Mouse (Mus musculus) midbrain, embryonic 15.5 days (tissue): ENCODE results near the gene Itgb1. TPM values are rescaled to one million over a fixed set of nuclear protein-coding genes. Genes with fewer than 3 reads are reported as not detected.
A peak's percentile ranks its signal among the peaks of the same experiment; 100 is the strongest.

Experiments
- ATAC-seq: fragments of 200-750 bp; cut with Nextera tagmentation; replicated peaks from 2 replicates; pipeline ENCODE4 v1.8.0; 2017; ENCODE audit warnings: moderate TSS enrichment
- H3K27ac ChIP-seq: fragments of 300-500 bp; sonication (generic); 2 replicates; pipeline ENCODE4 v1.5.1; 2015; ENCODE audit warnings: mild to moderate bottlenecking, inconsistent platforms
- H3K27me3 ChIP-seq: fragments of 300-500 bp; sonication (generic); replicated peaks from 2 replicates; pipeline ENCODE4 v1.6.1; 2015; ENCODE audit warnings: inconsistent platforms
- H3K36me3 ChIP-seq: fragments of 300-500 bp; sonication (generic); replicated peaks from 2 replicates; pipeline ENCODE4 v1.6.1; 2015; ENCODE audit warnings: inconsistent platforms
- H3K4me1 ChIP-seq: fragments of 300-500 bp; sonication (generic); 2 replicates; pipeline ENCODE4 v1.6.1; 2015; ENCODE audit warnings: inconsistent platforms
- H3K4me2 ChIP-seq: fragments of 300-500 bp; sonication (generic); 2 replicates; pipeline ENCODE4 v1.6.1; 2015; ENCODE audit warnings: inconsistent platforms, mild to moderate bottlenecking, moderate library complexity
- H3K4me3 ChIP-seq: fragments of 300-500 bp; sonication (generic); 2 replicates; pipeline ENCODE4 v1.5.1; 2015; ENCODE audit warnings: mild to moderate bottlenecking, inconsistent platforms
- H3K9ac ChIP-seq: fragments of 300-500 bp; sonication (generic); 2 replicates; pipeline ENCODE4 v1.6.1; 2015; ENCODE audit warnings: mild to moderate bottlenecking, inconsistent platforms
- H3K9me3 ChIP-seq: fragments of 300-500 bp; sonication (generic); 2 replicates; pipeline ENCODE4 v1.6.1; 2016; ENCODE audit warnings: inconsistent platforms
- WGBS: fragments of 180-500 bp; shearing (Covaris S2); methylation state at CpG from one replicate; pipeline ENCODE4 v1.1.7; 2015; ENCODE audit warnings: mixed read lengths; 5-methylcytosine and 5-hydroxymethylcytosine counted together
- polyA plus RNA-seq: library from polyadenylated mRNA; unstranded; fragments of >200 nt; fragmentation: Nextera tagmentation; extraction: Ambion mirVana; gene quantifications from 2 replicates; pipeline ENCODE4 v1.2.1, GENCODE M21; 2015

The Itgb1 gene
- polyA plus RNA-seq, 1 experiment from 2014 or later, result 75.4 TPM

- 84% methylated on average over 2 of the region's 2 CpGs for WGBS
- no peak overlapping the region for H3K27ac ChIP-seq
These were observed 22.3 kb upstream of the Itgb1 start for GRCm38 (mm10) chr8:128663106-128663505.

DNA sequence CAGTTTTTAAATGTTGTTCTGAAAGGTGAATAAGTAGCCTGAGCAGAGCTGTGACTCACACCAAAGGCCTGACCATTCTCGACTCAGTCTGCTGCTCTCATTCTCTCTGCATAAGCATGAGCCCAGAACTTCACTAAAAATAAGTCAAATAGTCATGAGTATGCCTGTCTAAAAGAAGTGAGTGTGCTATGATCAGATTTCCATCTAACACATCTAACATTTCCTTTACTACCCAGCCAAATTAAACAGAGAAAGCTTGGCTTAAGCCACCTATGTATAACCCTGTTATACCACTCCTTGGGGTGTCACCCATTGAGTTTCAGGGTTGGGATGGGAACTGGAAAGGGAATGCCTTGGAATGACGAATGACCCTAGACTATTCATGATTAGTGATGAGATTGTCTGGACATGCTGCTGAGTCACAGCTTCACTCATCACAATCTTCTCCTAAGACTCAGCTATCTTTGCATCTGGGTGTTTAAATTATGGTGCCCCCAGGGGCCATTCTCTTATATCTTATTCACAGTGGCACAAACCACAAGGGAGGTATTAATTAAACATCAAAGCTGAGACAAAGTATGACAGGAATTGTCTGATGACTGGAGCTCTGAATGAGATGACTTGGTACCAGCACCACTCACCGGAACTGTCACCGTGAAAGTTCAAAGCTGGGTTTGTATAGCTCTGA, 18.7 kb upstream of the Itgb1 start:
- H3K27ac ChIP-seq, result no peak overlapping the region
- no peak overlapping the region for H3K4me3 ChIP-seq
- H3K9ac ChIP-seq, result no peak overlapping the region
- H3K4me2 ChIP-seq, result no peak overlapping the region
- no peaks in the 10 kb centered on the region for H3K27me3 ChIP-seq
- no peaks in the 10 kb centered on the region for H3K36me3 ChIP-seq
- no peaks in the 10 kb centered on the region for H3K9me3 ChIP-seq
- no peak for ATAC-seq
- WGBS, result 80% methylated on average over 4 of the region's 4 CpGs
- H3K4me1 ChIP-seq, result no peaks in the 10 kb centered on the region

More at GRCm38 (mm10) chr8:128663106-128663505, 22.3 kb upstream of the Itgb1 start:
- H3K4me1 ChIP-seq, result no peaks in the 10 kb centered on the region
- no peaks in the 10 kb centered on the region for H3K27me3 ChIP-seq
- no peak overlapping the region for H3K9ac ChIP-seq
- no peak overlapping the region for H3K4me2 ChIP-seq
- no peaks in the 10 kb centered on the region for H3K36me3 ChIP-seq
- H3K9me3 ChIP-seq, result no peaks in the 10 kb centered on the region
- ATAC-seq, result no peak
- no peak overlapping the region for H3K4me3 ChIP-seq

- Histone ChIP-seq H3K27ac (no peak overlapping the region), H3K4me1 (no peaks in the 10 kb centered on the region), H3K4me3 (no peak overlapping the region), H3K9ac (no peak overlapping the region), H3K27me3 (no peaks in the 10 kb centered on the region), H3K36me3 (no peaks in the 10 kb centered on the region), H3K9me3 (no peaks in the 10 kb centered on the region), H3K4me2 (no peak overlapping the region)
- 98% methylated on average over 1 of the region's 1 CpGs for WGBS
- no peak for ATAC-seq
These were observed 13.6 kb upstream of the Itgb1 start for GRCm38 (mm10) chr8:128671813-128672212.

- H3K4me2 ChIP-seq, result no peak overlapping the region
- H3K9me3 ChIP-seq, result no peaks in the 10 kb centered on the region
- no peak overlapping the region for H3K4me3 ChIP-seq
- 78% methylated on average over 2 of the region's 2 CpGs for WGBS
- H3K9ac ChIP-seq, result no peak overlapping the region
- no peaks in the 10 kb centered on the region for H3K4me1 ChIP-seq
- ATAC-seq, result no peak
- no peaks in the 10 kb centered on the region for H3K36me3 ChIP-seq
- H3K27me3 ChIP-seq, result no peaks in the 10 kb centered on the region
- H3K27ac ChIP-seq, result no peak overlapping the region
These were observed 13.0 kb upstream of the Itgb1 start for GRCm38 (mm10) chr8:128672441-128672840.

GRCm38 (mm10) chr8:128672950-128673349, 12.5 kb upstream of the Itgb1 start:
- H3K27ac ChIP-seq, result no peak overlapping the region
- H3K9ac ChIP-seq, result no peak overlapping the region
- H3K4me2 ChIP-seq, result no peak overlapping the region
- H3K4me3 ChIP-seq, result no peak overlapping the region
- no peaks in the 10 kb centered on the region for H3K4me1 ChIP-seq
- no peaks in the 10 kb centered on the region for H3K36me3 ChIP-seq
- H3K27me3 ChIP-seq, result no peaks in the 10 kb centered on the region
- 84% methylated on average over 1 of the region's 1 CpGs for WGBS
- ATAC-seq, result no peak
- H3K9me3 ChIP-seq, result no peaks in the 10 kb centered on the region

GRCm38 (mm10) chr8:128675848-128676629, 9.4 kb upstream of the Itgb1 start:
- no peak for ATAC-seq
- 89% methylated on average over 3 of the region's 3 CpGs for WGBS
- no peaks in the 10 kb centered on the region for H3K4me1 ChIP-seq
- H3K27ac ChIP-seq, result no peak overlapping the region
- H3K9me3 ChIP-seq, result no peaks in the 10 kb centered on the region
- H3K27me3 ChIP-seq, result no peaks in the 10 kb centered on the region
- no peak overlapping the region for H3K4me3 ChIP-seq
- no peaks in the 10 kb centered on the region for H3K36me3 ChIP-seq
- no peak overlapping the region for H3K4me2 ChIP-seq
- no peak overlapping the region for H3K9ac ChIP-seq

GRCm38 (mm10) chr8:128679909-128680308, 5.5 kb upstream of the Itgb1 start:
- Histone ChIP-seq H3K27me3 (no peaks in the 10 kb centered on the region), H3K9me3 (no peaks in the 10 kb centered on the region), H3K36me3 (no peaks in the 10 kb centered on the region), H3K4me1 (0 out of 2 replicates have a peak, but pooled peaks cover 2% of the 10 kb centered on the region), H3K4me2 (no peak overlapping the region), H3K27ac (no peak overlapping the region), H3K4me3 (no peak overlapping the region), H3K9ac (no peak overlapping the region)
- ATAC-seq, result no peak
- WGBS, result 82% methylated on average over 2 of the region's 2 CpGs

- 92% methylated on average over 2 of the region's 2 CpGs for WGBS
These were observed 4.7 kb upstream of the Itgb1 start for GRCm38 (mm10) chr8:128680548-128681325.

GRCm38 (mm10) chr8:128681970-128682369, 3.5 kb upstream of the Itgb1 start:
- no peaks in the 10 kb centered on the region for H3K36me3 ChIP-seq
- no peaks in the 10 kb centered on the region for H3K27me3 ChIP-seq
- no peak overlapping the region for H3K9ac ChIP-seq
- no peak overlapping the region for H3K4me3 ChIP-seq
- H3K4me1 ChIP-seq, result peaks cover 3% of the 10 kb centered on the region
- H3K27ac ChIP-seq, result no peak overlapping the region
- WGBS, result 89% methylated on average over 3 of the region's 3 CpGs
- no peak overlapping the region for H3K4me2 ChIP-seq
- ATAC-seq, result no peak
- H3K9me3 ChIP-seq, result no peaks in the 10 kb centered on the region

More at GRCm38 (mm10) chr8:128680548-128681325, 4.7 kb upstream of the Itgb1 start:
- ATAC-seq, result no peak
- no peak overlapping the region for H3K4me2 ChIP-seq
- no peaks in the 10 kb centered on the region for H3K9me3 ChIP-seq
- 0 out of 2 replicates have a peak, but pooled peaks cover 2% of the 10 kb centered on the region for H3K4me1 ChIP-seq
- no peaks in the 10 kb centered on the region for H3K36me3 ChIP-seq
- no peak overlapping the region for H3K9ac ChIP-seq
- no peaks in the 10 kb centered on the region for H3K27me3 ChIP-seq
- no peak overlapping the region for H3K27ac ChIP-seq
- H3K4me3 ChIP-seq, result no peak overlapping the region

DNA sequence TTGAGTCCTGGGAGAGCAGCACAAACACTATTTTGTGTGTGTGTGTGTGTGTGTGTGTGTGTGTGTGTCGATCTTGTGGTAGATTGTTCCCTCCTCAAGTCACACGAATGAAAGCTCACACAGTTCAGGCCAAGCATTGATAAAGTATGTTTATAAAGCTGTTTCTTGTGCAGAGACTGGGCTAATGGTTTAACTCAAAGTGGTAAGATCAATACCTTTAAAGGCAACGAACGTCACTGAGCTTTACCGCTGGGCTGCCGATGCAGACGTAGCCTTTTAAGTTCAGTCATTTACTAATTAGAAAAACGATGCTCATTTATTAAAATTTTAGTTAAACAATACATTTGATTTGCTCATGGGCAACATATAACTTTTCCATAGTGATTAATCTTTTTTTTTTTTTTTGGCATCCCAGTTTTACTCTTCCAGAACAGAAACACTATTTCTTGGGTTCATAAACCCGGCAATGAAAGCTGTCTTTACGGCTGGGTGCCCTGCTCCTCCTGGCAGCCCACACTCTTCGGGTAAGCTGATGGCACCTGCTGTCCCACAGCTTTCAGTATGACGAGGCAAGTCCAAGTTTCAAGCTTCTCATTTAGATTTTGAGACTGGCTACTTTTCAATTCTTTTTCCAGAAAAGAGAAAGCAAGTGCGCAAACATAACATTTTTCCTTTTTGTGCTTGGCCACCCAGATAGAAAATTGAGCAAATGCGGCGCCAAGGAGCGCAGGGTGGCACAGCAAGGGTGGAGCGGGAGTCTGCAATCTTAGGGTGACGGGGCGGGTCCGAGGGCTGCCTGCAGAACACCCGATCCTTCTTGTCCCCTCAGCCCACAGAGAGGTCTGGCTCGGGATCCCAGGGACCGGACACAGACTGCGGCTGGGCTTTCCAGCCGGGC, 596 bp upstream of the Itgb1 start:
- 5% methylated on average over 25 of the region's 25 CpGs for WGBS
- Histone ChIP-seq H3K27me3 (no peaks in the 10 kb centered on the region), H3K36me3 (no peaks in the 10 kb centered on the region), H3K9ac (peak overlapping the region; percentile 89), H3K27ac (peak overlapping the region; percentile 99), H3K4me1 (peaks cover 20% of the 10 kb centered on the region), H3K4me2 (peak overlapping the region; percentile 56), H3K9me3 (no peaks in the 10 kb centered on the region), H3K4me3 (peak overlapping the region; percentile 98)
- ATAC-seq, result peak; percentile 61

GRCm38 (mm10) chr8:128686429-128686990, 1.1 kb downstream of the Itgb1 start:
- Histone ChIP-seq H3K9ac (peak overlapping the region; percentile 89), H3K4me3 (peak overlapping the region; percentile 98), H3K27me3 (no peaks in the 10 kb centered on the region), H3K9me3 (no peaks in the 10 kb centered on the region), H3K4me2 (peak overlapping the region; percentile 65), H3K27ac (peak overlapping the region; percentile 99), H3K4me1 (peaks cover 29% of the 10 kb centered on the region), H3K36me3 (no peaks in the 10 kb centered on the region)
- ATAC-seq, result no peak
- WGBS, result 0% methylated on average over 2 of the region's 2 CpGs
